Mouse (Mus musculus): Measurements from ENCODE around the gene Sema4d. TPM values are rescaled to one million over a fixed set of nuclear protein-coding genes. Genes with fewer than 3 reads are reported as not detected.
A peak's percentile ranks its signal among the peaks of the same experiment; 100 is the strongest.

The Sema4d gene
- total RNA-seq (2021): 10 to 100 TPM; 52.2 to 67.6 TPM
- 51.7 and 52.2 TPM in 2 replicates for polyA plus RNA-seq (2012; rRNA removed)
- long read RNA-seq, full-length matches to known transcripts: 2 of 47 reads
- long read RNA-seq, partial matches to known transcripts: 9 of 47 reads
- long read RNA-seq, other reads (novel, unspliced or antisense): 36 of 47 reads

GRCm38 (mm10) chr13:51793425-51793891 is at the start of gene Sema4d:
Sema4d (minus strand) TSS chr13:51793747.
- H3K27ac ChIP-seq: peak within 1 kb of the TSS; percentile 83
- no peaks in the 10 kb centered on the region for H3K36me3 ChIP-seq (ENCODE audit: control insufficient read depth, insufficient read depth, low read length)
- no peaks in the 10 kb centered on the region for H3K27me3 ChIP-seq (ENCODE audit: control insufficient read depth, insufficient read depth, low read length)
- H3K79me2 ChIP-seq (replicated peaks; ENCODE audit: control insufficient read depth, insufficient read depth, low read length): no peaks in the 10 kb centered on the region
- TF ChIP-seq CTCF (IDR thresholded peaks at IDR 0.05): no peak
- no peak for TF ChIP-seq EP300 (IDR thresholded peaks at IDR 0.05; ENCODE audit: insufficient read depth, low read depth, low read length)
- TF ChIP-seq POLR2A (IDR thresholded peaks at IDR 0.05; ENCODE audit: insufficient read depth, low read depth, low read length): no peak
- peak; percentile 56 to 67 for DNase-seq
- WGBS: under 1% methylated on average over 38 of the region's 52 CpGs
- peak within 1 kb of the TSS; percentile 88 for H3K9ac ChIP-seq (ENCODE audit: low read depth, low read length)
- H3K4me1 ChIP-seq (ENCODE audit: control insufficient read depth, insufficient read depth, low read length): peaks cover 4% of the 10 kb centered on the region; the same call in 1 of the 2 replicates
- H3K4me3 ChIP-seq: peak within 1 kb of the TSS; percentile 60
- intact Hi-C loops (cut with DNase I): no loop called here

- H3K4me3 ChIP-seq: no peak overlapping the region
- no peaks in the 10 kb centered on the region for H3K27me3 ChIP-seq (ENCODE audit: control insufficient read depth, insufficient read depth, low read length)
- H3K27ac ChIP-seq: no peak overlapping the region
- peaks cover 5% of the 10 kb centered on the region for H3K4me1 ChIP-seq (ENCODE audit: control insufficient read depth, insufficient read depth, low read length)
- no peak overlapping the region for H3K9ac ChIP-seq (ENCODE audit: low read depth, low read length)
- 70% methylated on average over 4 of the region's 4 CpGs for WGBS
- TF ChIP-seq CTCF (IDR thresholded peaks at IDR 0.05): no peak
- TF ChIP-seq EP300 (IDR thresholded peaks at IDR 0.05; ENCODE audit: insufficient read depth, low read depth, low read length): no peak
- no peak for TF ChIP-seq POLR2A (IDR thresholded peaks at IDR 0.05; ENCODE audit: insufficient read depth, low read depth, low read length)
- no peaks in the 10 kb centered on the region for H3K36me3 ChIP-seq (ENCODE audit: control insufficient read depth, insufficient read depth, low read length)
- no peak for DNase-seq
- no peaks in the 10 kb centered on the region for H3K79me2 ChIP-seq (replicated peaks; ENCODE audit: control insufficient read depth, insufficient read depth, low read length)
- intact Hi-C loops (cut with DNase I): no loop called here
Observed at GRCm38 (mm10) chr13:51843298-51843697, 49.8 kb upstream of the Sema4d start.

- no peaks in the 10 kb centered on the region for H3K27me3 ChIP-seq (ENCODE audit: control insufficient read depth, insufficient read depth, low read length)
- DNase-seq: peak; percentile 31 to 43
- intact Hi-C loops (cut with DNase I): no loop called here
- H3K4me1 ChIP-seq (ENCODE audit: control insufficient read depth, insufficient read depth, low read length): peaks cover 5% of the 10 kb centered on the region
- H3K4me3 ChIP-seq: peak overlapping the region; percentile 29; the same call in 1 of the 2 replicates
- H3K9ac ChIP-seq (ENCODE audit: low read depth, low read length): no peak overlapping the region
- H3K36me3 ChIP-seq (ENCODE audit: control insufficient read depth, insufficient read depth, low read length): no peaks in the 10 kb centered on the region
- no peak for TF ChIP-seq CTCF (IDR thresholded peaks at IDR 0.05)
- TF ChIP-seq POLR2A (IDR thresholded peaks at IDR 0.05; ENCODE audit: insufficient read depth, low read depth, low read length): no peak
- TF ChIP-seq EP300 (IDR thresholded peaks at IDR 0.05; ENCODE audit: insufficient read depth, low read depth, low read length): no peak
- no peak overlapping the region for H3K27ac ChIP-seq
- WGBS: 24% methylated on average over 12 of the region's 12 CpGs
- no peaks in the 10 kb centered on the region for H3K79me2 ChIP-seq (replicated peaks; ENCODE audit: control insufficient read depth, insufficient read depth, low read length)
Observed at GRCm38 (mm10) chr13:51842773-51843172, 49.2 kb upstream of the Sema4d start.

GRCm38 (mm10) chr13:51842191-51842590 is 48.6 kb upstream of the Sema4d start:
- no peaks in the 10 kb centered on the region for H3K27me3 ChIP-seq (ENCODE audit: control insufficient read depth, insufficient read depth, low read length)
- H3K4me1 ChIP-seq (ENCODE audit: control insufficient read depth, insufficient read depth, low read length): peaks cover 5% of the 10 kb centered on the region
- no peak for TF ChIP-seq EP300 (IDR thresholded peaks at IDR 0.05; ENCODE audit: insufficient read depth, low read depth, low read length)
- no peak for TF ChIP-seq POLR2A (IDR thresholded peaks at IDR 0.05; ENCODE audit: insufficient read depth, low read depth, low read length)
- TF ChIP-seq CTCF (IDR thresholded peaks at IDR 0.05): no peak
- no peaks in the 10 kb centered on the region for H3K36me3 ChIP-seq (ENCODE audit: control insufficient read depth, insufficient read depth, low read length)
- WGBS: 35% methylated on average over 5 of the region's 5 CpGs
- no peak overlapping the region for H3K4me3 ChIP-seq
- no peaks in the 10 kb centered on the region for H3K79me2 ChIP-seq (replicated peaks; ENCODE audit: control insufficient read depth, insufficient read depth, low read length)
- intact Hi-C loops (cut with DNase I): no loop called here
- no peak for DNase-seq
- no peak overlapping the region for H3K9ac ChIP-seq (ENCODE audit: low read depth, low read length)
- no peak overlapping the region for H3K27ac ChIP-seq

GRCm38 (mm10) chr13:51841541-51842115 is 48.1 kb upstream of the Sema4d start:
- 66% methylated on average over 12 of the region's 12 CpGs for WGBS
- Histone ChIP-seq H3K4me1 (ENCODE audit: control insufficient read depth, insufficient read depth, low read length) (peaks cover 5% of the 10 kb centered on the region), H3K79me2 (replicated peaks; ENCODE audit: control insufficient read depth, insufficient read depth, low read length) (no peaks in the 10 kb centered on the region), H3K27ac (no peak overlapping the region), H3K9ac (ENCODE audit: low read depth, low read length) (no peak overlapping the region), H3K36me3 (ENCODE audit: control insufficient read depth, insufficient read depth, low read length) (no peaks in the 10 kb centered on the region), H3K4me3 (no peak overlapping the region), H3K27me3 (ENCODE audit: control insufficient read depth, insufficient read depth, low read length) (no peaks in the 10 kb centered on the region)
- TF ChIP-seq CTCF (IDR thresholded peaks at IDR 0.05) (no peak), EP300 (IDR thresholded peaks at IDR 0.05; ENCODE audit: insufficient read depth, low read depth, low read length) (no peak), POLR2A (IDR thresholded peaks at IDR 0.05; ENCODE audit: insufficient read depth, low read depth, low read length) (no peak)
- intact Hi-C loops (cut with DNase I): no loop called here
- no peak for DNase-seq

- Histone ChIP-seq H3K27me3 (ENCODE audit: control insufficient read depth, insufficient read depth, low read length) (no peaks in the 10 kb centered on the region), H3K27ac (no peak overlapping the region), H3K9ac (ENCODE audit: low read depth, low read length) (no peak overlapping the region), H3K36me3 (ENCODE audit: control insufficient read depth, insufficient read depth, low read length) (no peaks in the 10 kb centered on the region), H3K79me2 (replicated peaks; ENCODE audit: control insufficient read depth, insufficient read depth, low read length) (no peaks in the 10 kb centered on the region), H3K4me1 (ENCODE audit: control insufficient read depth, insufficient read depth, low read length) (peaks cover 5% of the 10 kb centered on the region), H3K4me3 (no peak overlapping the region)
- no peak for DNase-seq
- intact Hi-C loops (cut with DNase I): no loop called here
- no peak for TF ChIP-seq POLR2A (IDR thresholded peaks at IDR 0.05; ENCODE audit: insufficient read depth, low read depth, low read length)
- TF ChIP-seq EP300 (IDR thresholded peaks at IDR 0.05; ENCODE audit: insufficient read depth, low read depth, low read length): no peak
- no peak for TF ChIP-seq CTCF (IDR thresholded peaks at IDR 0.05)
- WGBS: 72% methylated on average over 6 of the region's 6 CpGs
Observed at GRCm38 (mm10) chr13:51840702-51841101, 47.2 kb upstream of the Sema4d start.

Data from heart, adult 2 months (tissue).